Mouse (Mus musculus): Measurements from ENCODE around the gene Slc25a26.
"Not testable (repeated sequence)": the region's sequence is repeated elsewhere in the genome, so short reads cannot be mapped to it uniquely, and the experiment has no call there.

Slc25a26 gene

GRCm38 (mm10) chr6:94553085-94553484, 53.0 kb downstream of the Slc25a26 start:
- no peak for DNase-seq (ENCODE audit: low spot score)

- not testable (repeated sequence) for DNase-seq (ENCODE audit: low spot score)
Measured at GRCm38 (mm10) chr6:94558603-94559002, 58.5 kb downstream of the Slc25a26 start.

DNA sequence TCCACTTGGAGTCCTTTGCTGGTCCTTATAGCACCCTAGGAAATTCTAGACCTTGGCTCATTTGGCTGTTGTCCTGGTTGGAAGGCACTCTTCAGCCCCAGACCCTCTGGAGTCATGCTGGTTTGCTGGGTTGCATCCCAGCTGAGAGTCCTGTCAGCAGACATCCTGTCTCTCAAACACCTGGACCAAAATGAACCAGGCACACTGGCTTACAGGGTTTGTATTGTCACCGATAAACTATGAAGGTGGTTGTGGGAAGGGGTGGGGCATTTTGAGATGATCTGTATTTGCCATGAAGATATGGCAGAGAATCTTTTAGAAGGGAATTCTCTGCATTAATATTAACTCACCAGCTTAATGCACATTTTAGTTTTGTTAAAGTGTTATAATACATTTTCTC, 60.8 kb downstream of the Slc25a26 start:
- no peak for DNase-seq (ENCODE audit: low spot score)

- no peak for DNase-seq (ENCODE audit: low spot score)
Measured at GRCm38 (mm10) chr6:94561346-94561745, 61.2 kb downstream of the Slc25a26 start.

GRCm38 (mm10) chr6:94563203-94563940, 63.2 kb downstream of the Slc25a26 start:
- DNase-seq (ENCODE audit: low spot score), result no peak

DNA sequence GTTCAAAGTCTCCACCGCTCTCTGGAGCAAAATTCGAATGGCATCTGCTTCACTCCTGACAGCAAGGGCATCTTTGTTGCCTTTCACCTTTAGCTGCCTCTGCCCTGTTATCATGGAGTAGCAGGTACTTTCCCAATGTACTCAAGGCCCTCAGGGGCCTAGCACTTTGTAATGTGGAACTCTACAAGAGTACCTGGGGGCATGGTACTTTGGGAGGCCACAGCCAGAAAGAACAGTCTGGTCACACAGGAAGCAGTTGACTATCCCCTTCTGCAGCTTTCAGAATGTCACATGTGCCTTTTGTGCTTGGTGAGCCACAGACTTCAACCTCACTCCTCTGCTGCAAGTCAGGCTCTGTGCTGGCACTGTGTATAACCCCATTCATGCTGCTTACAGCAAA, 65.6 kb downstream of the Slc25a26 start:
- no peak for DNase-seq (ENCODE audit: low spot score)

DNA sequence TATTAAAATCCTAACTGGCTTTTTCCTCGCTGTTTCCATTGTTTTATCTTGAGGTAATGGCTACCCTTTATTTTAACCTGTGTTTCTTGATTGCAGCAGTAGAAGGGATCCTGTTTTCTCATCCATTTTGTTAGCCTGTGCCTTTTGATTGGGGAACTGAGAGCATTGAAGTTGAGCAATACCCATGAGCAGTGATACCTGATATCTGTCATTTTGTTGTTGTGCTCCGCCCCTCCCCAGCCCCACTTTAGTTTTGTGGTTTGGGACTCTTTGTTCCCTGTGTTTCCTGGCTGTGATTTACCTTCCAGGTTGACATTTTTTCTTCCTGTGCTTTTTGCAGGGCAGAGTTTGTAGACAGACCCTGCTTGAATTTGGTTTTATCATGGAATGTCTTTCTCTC, 67.9 kb downstream of the Slc25a26 start:
- no peak for DNase-seq (ENCODE audit: low spot score)

DNA sequence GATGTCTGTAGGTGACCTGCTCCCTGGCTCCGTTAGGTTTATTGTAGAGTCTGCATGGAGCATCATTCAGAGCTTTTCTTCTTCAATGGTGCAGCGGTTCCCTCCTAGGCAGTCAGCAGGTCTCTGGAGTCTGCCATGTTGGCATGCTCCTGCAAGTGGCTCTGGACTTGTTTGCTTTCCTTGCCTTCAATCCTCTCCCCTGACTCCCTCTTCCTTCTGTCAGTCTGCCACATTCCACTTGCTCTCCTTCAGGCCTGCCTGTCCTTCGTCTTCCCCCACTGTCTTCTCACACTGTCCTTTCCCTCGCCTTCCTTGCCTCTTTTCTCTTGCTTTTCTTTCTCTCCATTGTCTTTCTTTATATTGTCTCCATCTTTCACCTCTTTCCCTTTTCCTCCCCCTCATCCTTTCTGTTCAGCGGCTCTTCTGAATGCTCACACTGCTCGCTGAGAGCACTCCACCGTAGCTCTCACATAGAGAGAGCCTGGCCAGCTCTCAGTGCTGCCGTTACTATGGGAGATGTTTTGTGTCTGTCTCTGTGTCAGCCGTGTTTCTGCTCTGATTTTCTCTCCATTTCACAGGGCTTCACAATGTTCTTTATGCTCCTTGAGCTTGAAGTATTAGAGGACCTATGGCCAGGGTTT, 75.5 kb downstream of the Slc25a26 start:
- no peak for DNase-seq (ENCODE audit: low spot score)

DNA sequence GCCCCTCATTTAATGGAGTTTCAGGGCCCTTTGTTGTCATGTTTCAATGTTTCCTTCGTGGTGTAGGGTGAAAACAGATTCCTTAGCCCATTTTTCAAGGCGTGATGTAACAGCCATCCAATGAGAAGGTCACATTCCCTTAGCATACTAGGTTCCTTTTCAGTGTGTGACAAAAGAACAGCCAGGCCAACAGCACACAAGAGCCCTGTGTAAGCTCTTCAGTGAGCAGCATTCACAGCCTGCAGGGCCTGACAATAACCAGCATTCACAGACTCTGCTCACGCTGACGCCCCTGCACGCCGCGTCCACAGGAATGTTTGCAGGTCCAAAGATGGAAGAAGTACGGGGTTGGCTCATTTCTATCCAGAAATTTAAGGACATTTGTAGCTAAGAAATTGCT, 77.9 kb downstream of the Slc25a26 start:
- no peak for DNase-seq (ENCODE audit: low spot score)

DNA sequence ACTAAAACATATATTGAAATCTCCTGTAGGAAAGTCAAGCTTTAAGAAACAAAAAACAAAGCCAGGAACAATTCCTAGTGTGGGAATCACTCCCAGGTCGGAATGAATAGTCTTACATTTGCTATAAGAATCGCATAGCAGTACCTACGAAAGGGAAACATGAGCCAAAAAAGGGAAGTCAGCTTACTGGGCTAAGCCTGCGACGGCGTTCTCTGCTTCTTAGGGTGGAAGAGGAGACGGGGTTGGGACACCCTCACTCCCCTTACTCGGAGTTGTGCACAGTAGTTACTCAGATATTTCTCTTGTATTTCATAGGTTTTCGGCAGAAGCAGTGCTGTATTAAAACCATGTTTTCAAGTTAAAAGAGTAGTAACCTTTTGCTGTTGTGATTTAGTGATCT, 81.9 kb downstream of the Slc25a26 start:
- DNase-seq (ENCODE audit: low spot score), result no peak

GRCm38 (mm10) chr6:94584147-94584695, 84.1 kb downstream of the Slc25a26 start:
- DNase-seq (ENCODE audit: low spot score), result no peak

DNA sequence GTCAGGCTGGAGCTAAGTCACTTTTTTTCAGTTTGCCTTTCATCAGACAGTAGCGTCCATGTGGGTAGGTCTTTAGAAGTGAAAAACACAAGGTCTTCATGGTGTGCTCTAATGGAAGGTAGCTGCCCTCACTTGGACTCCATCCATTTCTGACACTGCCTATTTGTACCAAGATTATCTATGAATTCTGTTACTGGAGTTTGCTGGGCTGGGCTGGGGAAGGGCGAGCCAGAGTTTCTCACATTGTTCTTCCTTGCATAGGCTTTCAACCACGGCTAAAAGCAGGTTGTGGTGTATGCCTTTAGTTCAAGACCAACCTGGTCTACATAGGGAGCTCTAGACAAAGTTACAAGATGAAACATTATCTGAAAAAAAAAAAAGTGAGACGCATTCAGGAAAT, 84.8 kb downstream of the Slc25a26 start:
- DNase-seq (ENCODE audit: low spot score), result no peak

GRCm38 (mm10) chr6:94588365-94588764, 88.2 kb downstream of the Slc25a26 start:
- no peak for DNase-seq (ENCODE audit: low spot score)

GRCm38 (mm10) chr6:94592243-94592642, 92.1 kb downstream of the Slc25a26 start:
- no peak for DNase-seq (ENCODE audit: low spot score)

DNA sequence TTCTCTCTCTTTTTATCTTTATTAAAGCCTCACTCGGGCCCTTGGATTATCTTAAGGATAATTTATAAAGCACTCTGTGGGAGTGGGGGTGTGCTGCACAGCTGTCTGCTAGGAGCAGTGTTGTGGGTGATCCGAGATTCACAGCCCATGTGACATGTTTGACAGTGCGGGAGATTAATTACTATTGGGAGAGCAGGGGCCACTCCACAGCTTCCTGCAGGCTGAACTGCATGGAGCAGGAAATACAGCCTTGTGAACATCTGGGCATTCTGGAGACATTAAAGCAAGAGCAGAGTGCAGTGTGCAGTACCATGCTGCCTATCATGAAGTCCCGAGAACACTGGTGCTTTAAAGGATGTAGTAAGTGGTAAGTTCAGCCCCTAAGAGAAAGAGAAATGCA, 92.6 kb downstream of the Slc25a26 start:
- no peak for DNase-seq (ENCODE audit: low spot score)

DNA sequence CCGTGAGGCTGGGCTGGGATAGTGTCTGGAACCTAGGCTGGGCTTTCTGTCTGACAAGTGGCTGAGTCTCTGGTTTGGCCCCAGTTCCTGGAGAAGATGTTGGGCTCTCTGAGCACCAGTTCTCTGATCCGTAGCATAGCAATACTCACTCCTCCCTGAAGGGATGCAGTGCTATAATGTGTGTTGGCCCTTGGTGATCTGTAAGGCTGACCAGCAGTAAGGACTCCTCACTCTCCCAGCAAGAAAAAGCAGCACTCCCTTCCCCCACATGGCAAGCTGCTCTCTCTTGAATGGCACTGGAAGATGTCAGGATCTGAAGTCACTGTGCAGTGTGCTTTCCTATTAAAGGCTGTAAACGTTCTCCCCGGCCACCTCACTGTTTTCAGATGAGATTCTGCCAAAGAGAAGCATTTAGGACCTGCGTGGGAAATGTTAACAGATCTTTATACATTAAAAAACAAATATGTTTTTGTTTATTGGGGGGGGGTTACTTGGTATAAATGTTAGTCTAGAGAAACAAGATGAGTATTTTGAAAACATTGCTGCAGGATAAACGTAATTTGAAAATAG, 94.0 kb downstream of the Slc25a26 start:
- DNase-seq (ENCODE audit: low spot score), result no peak

DNA sequence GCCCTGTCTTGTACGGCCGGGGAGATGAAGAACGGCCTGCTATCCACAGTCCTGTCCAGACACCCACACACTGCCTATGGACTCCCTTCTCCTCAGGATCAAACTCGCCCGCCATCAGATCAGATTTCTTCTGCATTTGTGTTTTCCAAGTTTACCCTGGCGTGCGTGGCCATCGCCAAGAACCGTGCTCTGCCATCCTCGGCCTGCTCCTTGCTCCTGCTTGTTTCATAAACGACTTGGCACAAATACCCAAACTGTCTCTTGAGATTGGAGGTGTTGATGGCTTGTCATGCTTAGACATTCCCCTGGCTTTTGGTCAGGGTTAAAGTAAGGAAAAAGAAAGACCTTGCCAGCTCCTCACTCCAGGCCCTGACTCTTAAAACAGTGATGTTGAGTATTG, 94.6 kb downstream of the Slc25a26 start:
- no peak for DNase-seq (ENCODE audit: low spot score)

- no peak for DNase-seq (ENCODE audit: low spot score)
Measured at GRCm38 (mm10) chr6:94595206-94595605, 95.1 kb downstream of the Slc25a26 start.

GRCm38 (mm10) chr6:94596051-94596760, 96.1 kb downstream of the Slc25a26 start:
- no peak for DNase-seq (ENCODE audit: low spot score)

DNA sequence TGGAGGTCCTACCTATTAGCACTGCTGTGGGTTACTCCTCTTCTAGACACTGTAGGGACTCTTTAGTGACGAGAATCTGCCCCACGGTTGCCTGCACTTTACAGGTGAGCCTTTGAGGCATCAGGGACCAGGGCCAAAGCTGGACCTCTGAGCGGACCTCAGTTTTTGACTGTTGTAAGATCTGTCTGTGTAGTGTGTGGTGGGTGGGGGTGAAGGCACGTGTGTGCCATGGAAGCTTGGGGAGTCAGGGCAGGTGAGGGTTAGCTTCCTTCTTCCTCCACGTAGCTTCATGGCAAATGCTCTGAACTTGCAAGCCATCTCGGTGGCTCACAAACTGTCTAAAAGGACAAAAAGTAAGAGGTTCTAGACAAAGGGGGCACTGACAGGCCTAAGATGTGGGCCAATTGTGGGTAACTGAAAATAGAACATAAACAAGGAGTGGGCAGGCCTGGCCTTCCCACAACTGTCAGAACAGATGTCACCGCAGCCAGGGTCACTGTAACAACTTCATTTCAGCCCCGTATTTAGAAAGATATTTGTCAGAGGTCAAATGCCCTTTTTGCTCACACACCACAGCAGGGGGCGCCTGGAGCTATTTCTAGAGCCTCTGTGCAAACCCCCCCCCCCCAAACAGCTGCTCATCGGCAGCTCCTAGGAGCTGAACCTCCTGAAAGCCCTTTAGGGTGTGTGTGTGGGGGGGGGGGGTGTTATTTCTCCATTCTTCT, 96.8 kb downstream of the Slc25a26 start:
- DNase-seq (ENCODE audit: low spot score), result no peak

DNA sequence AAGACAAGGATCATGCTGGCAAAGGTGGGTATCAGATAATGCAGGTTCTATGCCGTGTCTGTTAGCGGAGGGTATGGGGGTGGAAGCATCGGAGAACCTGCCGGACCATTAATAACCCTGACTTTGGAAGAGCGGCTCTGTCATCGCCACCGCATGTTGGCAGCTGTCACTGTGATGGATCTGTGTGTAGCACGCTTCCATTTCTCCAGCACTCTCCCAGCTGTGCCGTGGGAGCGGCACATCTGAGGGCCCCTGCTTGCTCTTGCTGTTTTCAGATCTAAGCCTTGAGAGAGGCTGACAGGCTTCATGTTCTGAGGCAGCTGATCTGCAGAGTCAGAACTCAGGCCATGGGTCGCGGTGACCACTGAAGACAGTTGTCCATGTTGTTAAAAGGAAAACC, 98.3 kb downstream of the Slc25a26 start:
- DNase-seq (ENCODE audit: low spot score), result no peak

DNA sequence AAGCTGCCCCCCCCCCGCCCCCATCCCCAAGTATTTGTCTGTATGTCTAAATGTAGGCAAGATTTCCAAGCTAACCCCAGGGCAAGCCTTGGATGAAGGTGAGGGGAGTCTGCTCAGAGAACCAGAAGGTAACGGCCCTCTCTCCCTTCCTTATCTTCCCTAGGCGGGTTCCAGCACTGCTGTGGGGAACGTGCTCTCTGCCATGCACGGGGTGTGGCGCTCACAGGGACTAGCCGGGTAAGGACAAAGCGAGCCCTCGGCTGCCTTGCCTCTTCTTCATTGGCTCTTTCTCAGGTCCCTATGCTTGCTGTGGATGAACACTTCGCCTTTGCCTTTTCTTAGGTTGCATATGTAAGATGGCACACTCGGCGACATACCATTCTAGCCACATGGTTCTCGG, 98.9 kb downstream of the Slc25a26 start:
- DNase-seq (ENCODE audit: low spot score), result no peak
